Mouse (Mus musculus): ENCODE data around the gene 4930583I09Rik.

GRCm38 (mm10) chr17:64802168-64802955 is 33.5 kb downstream of the 4930583I09Rik start:
- TF ChIP-seq CTCF (IDR thresholded peaks at IDR 0.05; ENCODE audit: extremely low read depth, insufficient read length, insufficient replicate concordance, low read depth, low read length) (no peak), POLR2A (IDR thresholded peaks at IDR 0.05; ENCODE audit: low read depth, low read length) (no peak)
